Mouse (Mus musculus): ENCODE measurements around the gene Naaladl1. TPM values are rescaled to one million over a fixed set of nuclear protein-coding genes. Genes with fewer than 3 reads are reported as not detected.
A peak's percentile ranks its signal among the peaks of the same experiment; 100 is the strongest.
"Not testable (repeated sequence)": the region's sequence is repeated elsewhere in the genome, so short reads cannot be mapped to it uniquely, and the experiment has no call there.

Gene Naaladl1
- polyA plus RNA-seq, 1 experiment from 2014 or later = 0.44 TPM

DNA sequence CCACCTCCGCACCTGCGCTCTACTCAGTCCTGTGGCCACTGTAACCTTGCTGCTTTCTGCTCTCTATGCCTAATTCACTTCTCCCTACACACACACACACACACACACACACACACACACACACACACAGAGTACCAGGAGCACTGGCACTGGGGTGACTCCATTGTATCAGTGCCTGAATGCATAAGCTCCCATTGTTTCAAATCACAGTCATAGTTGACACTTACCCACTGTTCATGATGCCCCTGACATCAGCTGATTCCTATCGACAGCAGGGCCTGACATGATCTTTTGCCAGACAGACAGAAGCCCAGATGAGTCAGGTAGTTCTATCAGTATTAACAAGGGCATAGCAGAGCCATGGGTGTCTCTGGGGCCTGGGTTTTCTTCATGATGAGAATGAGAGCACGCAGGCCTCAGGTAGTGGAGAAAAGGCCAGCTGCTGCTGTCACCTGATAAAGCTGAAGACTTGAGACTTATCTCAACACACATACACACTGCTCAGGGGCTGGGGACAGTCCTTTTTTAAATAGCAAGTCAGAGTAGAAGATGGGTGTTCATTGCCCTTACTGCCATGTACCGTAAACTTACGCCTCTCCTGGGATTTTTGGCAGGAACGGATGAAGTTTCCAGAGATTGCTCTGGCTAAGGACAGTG, 26.7 kb downstream of the Naaladl1 start:
- H3K9me3 ChIP-seq (ENCODE audit: control insufficient read depth, low read length) = no peaks in the 10 kb centered on the region
- no peak overlapping the region for H3K27ac ChIP-seq (ENCODE audit: low read depth, low read length)
- H3K9ac ChIP-seq (replicated peaks; ENCODE audit: low read depth, low read length) = no peak overlapping the region
- H3K36me3 ChIP-seq (ENCODE audit: control insufficient read depth, insufficient read depth, low read length) = peaks cover 11% of the 10 kb centered on the region
- no peaks in the 10 kb centered on the region for H3K27me3 ChIP-seq (ENCODE audit: control insufficient read depth, insufficient read depth, low read length)
- no peak overlapping the region for H3K4me3 ChIP-seq (ENCODE audit: low read depth, low read length)
- H3K4me2 ChIP-seq (ENCODE audit: low read depth, low read length) = no peak overlapping the region
- WGBS = 80% methylated on average over 7 of the region's 7 CpGs
- H3K4me1 ChIP-seq (ENCODE audit: control insufficient read depth, insufficient read depth, low read length) = peaks cover 3% of the 10 kb centered on the region; the same call in 1 of the 2 replicates
- ATAC-seq (ENCODE audit: low read depth) = no peak

GRCm38 (mm10) chr19:6133197-6133596, 27.6 kb downstream of the Naaladl1 start:
- H3K4me1 ChIP-seq (ENCODE audit: control insufficient read depth, insufficient read depth, low read length); ATAC-seq (ENCODE audit: low read depth); H3K9ac ChIP-seq (replicated peaks; ENCODE audit: low read depth, low read length); H3K9me3 ChIP-seq (ENCODE audit: control insufficient read depth, low read length); H3K4me2 ChIP-seq (ENCODE audit: low read depth, low read length); H3K4me3 ChIP-seq (ENCODE audit: low read depth, low read length); H3K27me3 ChIP-seq (ENCODE audit: control insufficient read depth, insufficient read depth, low read length); H3K27ac ChIP-seq (ENCODE audit: low read depth, low read length): not testable (repeated sequence)
- WGBS = 47% methylated on average over 1 of the region's 1 CpGs
- peaks cover 11% of the 10 kb centered on the region for H3K36me3 ChIP-seq (ENCODE audit: control insufficient read depth, insufficient read depth, low read length)

GRCm38 (mm10) chr19:6136397-6136796, 30.8 kb downstream of the Naaladl1 start:
- Histone ChIP-seq H3K27me3 (ENCODE audit: control insufficient read depth, insufficient read depth, low read length) (no peaks in the 10 kb centered on the region; the same call in 1 of the 2 replicates), H3K4me2 (ENCODE audit: low read depth, low read length) (no peak overlapping the region), H3K4me3 (ENCODE audit: low read depth, low read length) (no peak overlapping the region), H3K4me1 (ENCODE audit: control insufficient read depth, insufficient read depth, low read length) (peaks cover 6% of the 10 kb centered on the region), H3K36me3 (ENCODE audit: control insufficient read depth, insufficient read depth, low read length) (peaks cover 11% of the 10 kb centered on the region), H3K27ac (ENCODE audit: low read depth, low read length) (no peak overlapping the region), H3K9me3 (ENCODE audit: control insufficient read depth, low read length) (no peaks in the 10 kb centered on the region), H3K9ac (replicated peaks; ENCODE audit: low read depth, low read length) (no peak overlapping the region)
- 87% methylated on average over 3 of the region's 3 CpGs for WGBS
- ATAC-seq (ENCODE audit: low read depth) = no peak

- no peak overlapping the region; the same call in 1 of the 2 replicates for H3K27ac ChIP-seq (ENCODE audit: low read depth, low read length)
- 92% methylated on average over 6 of the region's 6 CpGs for WGBS
- H3K4me1 ChIP-seq (ENCODE audit: control insufficient read depth, insufficient read depth, low read length) = peaks cover 11% of the 10 kb centered on the region
- no peaks in the 10 kb centered on the region; the same call in 1 of the 2 replicates for H3K27me3 ChIP-seq (ENCODE audit: control insufficient read depth, insufficient read depth, low read length)
- no peak for ATAC-seq (ENCODE audit: low read depth)
- H3K4me2 ChIP-seq (ENCODE audit: low read depth, low read length) = peak overlapping the region; percentile 89
- H3K9ac ChIP-seq (replicated peaks; ENCODE audit: low read depth, low read length) = peak overlapping the region; percentile 77; the same call in 1 of the 2 replicates
- peak overlapping the region; percentile 58 for H3K4me3 ChIP-seq (ENCODE audit: low read depth, low read length)
- H3K36me3 ChIP-seq (ENCODE audit: control insufficient read depth, insufficient read depth, low read length) = peaks cover 11% of the 10 kb centered on the region
- H3K9me3 ChIP-seq (ENCODE audit: control insufficient read depth, low read length) = no peaks in the 10 kb centered on the region
These were observed 34.1 kb downstream of the Naaladl1 start for GRCm38 (mm10) chr19:6139701-6140100.

DNA sequence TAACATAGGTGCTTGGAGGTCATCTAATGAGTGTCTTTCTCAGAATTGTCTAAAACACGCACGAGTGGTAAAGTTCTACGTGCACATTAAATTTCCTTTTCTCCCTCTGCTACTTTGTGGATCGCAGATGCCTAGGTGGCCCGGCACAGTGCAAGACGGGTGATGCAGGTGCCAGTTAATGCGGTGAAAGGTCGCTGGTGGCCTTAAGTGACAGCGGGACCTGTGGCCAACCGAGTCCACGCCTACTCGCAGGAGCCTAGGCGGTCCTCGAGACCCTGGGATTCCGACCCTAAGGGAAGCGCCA, 34.7 kb downstream of the Naaladl1 start:
- 6% methylated on average over 16 of the region's 16 CpGs for WGBS
- Histone ChIP-seq H3K27ac (ENCODE audit: low read depth, low read length) (peak overlapping the region; percentile 96), H3K4me2 (ENCODE audit: low read depth, low read length) (peak overlapping the region; percentile 89), H3K9me3 (ENCODE audit: control insufficient read depth, low read length) (no peaks in the 10 kb centered on the region), H3K4me3 (ENCODE audit: low read depth, low read length) (peak overlapping the region; percentile 58), H3K36me3 (ENCODE audit: control insufficient read depth, insufficient read depth, low read length) (peaks cover 11% of the 10 kb centered on the region), H3K4me1 (ENCODE audit: control insufficient read depth, insufficient read depth, low read length) (peaks cover 11% of the 10 kb centered on the region), H3K9ac (replicated peaks; ENCODE audit: low read depth, low read length) (peak overlapping the region; percentile 77), H3K27me3 (ENCODE audit: control insufficient read depth, insufficient read depth, low read length) (no peaks in the 10 kb centered on the region; the same call in 1 of the 2 replicates)
- ATAC-seq (ENCODE audit: low read depth) = no peak

GRCm38 (mm10) chr19:6140678-6141393, 35.3 kb downstream of the Naaladl1 start, which contains the start of gene Batf2:
Batf2 (plus strand) TSS chr19:6140983.
- H3K4me3 ChIP-seq (ENCODE audit: low read depth, low read length) = peak within 1 kb of the TSS; percentile 58
- peak within 1 kb of the TSS; percentile 89 for H3K4me2 ChIP-seq (ENCODE audit: low read depth, low read length)
- peak within 1 kb of the TSS; percentile 77 for H3K9ac ChIP-seq (replicated peaks; ENCODE audit: low read depth, low read length)
- ATAC-seq (ENCODE audit: low read depth) = peak; percentile 95
- H3K9me3 ChIP-seq (ENCODE audit: control insufficient read depth, low read length) = no peaks in the 10 kb centered on the region
- peak within 1 kb of the TSS; percentile 96 for H3K27ac ChIP-seq (ENCODE audit: low read depth, low read length)
- peaks cover 11% of the 10 kb centered on the region for H3K4me1 ChIP-seq (ENCODE audit: control insufficient read depth, insufficient read depth, low read length)
- no peaks in the 10 kb centered on the region; the same call in 1 of the 2 replicates for H3K27me3 ChIP-seq (ENCODE audit: control insufficient read depth, insufficient read depth, low read length)
- H3K36me3 ChIP-seq (ENCODE audit: control insufficient read depth, insufficient read depth, low read length) = peaks cover 7% of the 10 kb centered on the region
- WGBS = under 1% methylated on average over 67 of the region's 68 CpGs

DNA sequence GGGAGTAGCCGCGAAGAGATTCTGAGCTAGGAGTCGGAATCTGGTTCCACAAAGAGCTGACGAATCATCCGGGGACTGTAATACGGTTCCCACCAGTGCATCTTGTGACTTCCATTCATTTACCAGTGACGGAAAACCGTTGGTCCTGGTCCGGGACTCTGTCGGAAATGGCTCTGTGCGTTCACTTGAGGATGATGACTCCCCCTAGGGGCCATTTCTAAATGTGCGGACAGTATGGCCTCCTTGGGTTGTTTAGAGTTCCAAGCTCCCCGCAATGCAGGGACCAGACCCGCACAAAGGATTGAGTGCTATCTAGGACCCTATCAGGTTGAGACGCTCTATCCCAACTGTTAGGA, 35.8 kb downstream of the Naaladl1 start, which contains the start of gene Arl2:
Gene Arl2 (minus strand): TSS at position 155 of the 356 bp plus-strand sequence.
- H3K9ac ChIP-seq (replicated peaks; ENCODE audit: low read depth, low read length) = peak within 1 kb of the TSS; percentile 77
- no peaks in the 10 kb centered on the region for H3K9me3 ChIP-seq (ENCODE audit: control insufficient read depth, low read length)
- H3K4me2 ChIP-seq (ENCODE audit: low read depth, low read length) = peak within 1 kb of the TSS; percentile 89
- H3K4me1 ChIP-seq (ENCODE audit: control insufficient read depth, insufficient read depth, low read length) = peaks cover 11% of the 10 kb centered on the region
- H3K36me3 ChIP-seq (ENCODE audit: control insufficient read depth, insufficient read depth, low read length) = peaks cover 3% of the 10 kb centered on the region; the same call in 1 of the 2 replicates
- ATAC-seq (ENCODE audit: low read depth) = peak; percentile 72
- no peaks in the 10 kb centered on the region; the same call in 1 of the 2 replicates for H3K27me3 ChIP-seq (ENCODE audit: control insufficient read depth, insufficient read depth, low read length)
- H3K4me3 ChIP-seq (ENCODE audit: low read depth, low read length) = peak within 1 kb of the TSS; percentile 58
- WGBS = 0% methylated on average over 15 of the region's 15 CpGs
- H3K27ac ChIP-seq (ENCODE audit: low read depth, low read length) = peak within 1 kb of the TSS; percentile 96

DNA sequence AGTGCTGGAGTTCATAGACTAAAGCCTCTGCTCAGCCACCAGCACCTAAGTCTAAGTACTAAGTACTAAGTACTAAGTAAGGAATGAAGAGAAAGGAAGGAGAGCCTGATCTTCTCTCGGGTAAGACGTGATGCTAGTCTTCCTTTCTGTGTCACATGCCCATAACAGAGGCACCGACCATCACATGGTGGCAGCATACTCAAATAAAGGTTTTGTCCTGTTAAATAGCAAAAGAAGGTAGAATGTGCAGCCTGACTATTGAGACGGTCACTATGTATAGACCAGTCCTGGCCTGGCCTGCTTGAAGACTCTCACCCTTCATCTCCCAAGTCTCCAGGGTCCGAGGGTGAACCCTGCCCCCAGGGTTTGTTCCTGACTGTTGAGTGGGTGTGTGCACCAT, 39.3 kb downstream of the Naaladl1 start:
- H3K4me2 ChIP-seq (ENCODE audit: low read depth, low read length) = no peak overlapping the region
- WGBS = 81% methylated on average over 5 of the region's 5 CpGs
- H3K9me3 ChIP-seq (ENCODE audit: control insufficient read depth, low read length) = no peaks in the 10 kb centered on the region
- no peak overlapping the region for H3K4me3 ChIP-seq (ENCODE audit: low read depth, low read length)
- no peak overlapping the region for H3K27ac ChIP-seq (ENCODE audit: low read depth, low read length)
- no peak for ATAC-seq (ENCODE audit: low read depth)
- H3K4me1 ChIP-seq (ENCODE audit: control insufficient read depth, insufficient read depth, low read length) = peaks cover 8% of the 10 kb centered on the region
- no peaks in the 10 kb centered on the region for H3K36me3 ChIP-seq (ENCODE audit: control insufficient read depth, insufficient read depth, low read length)
- no peaks in the 10 kb centered on the region; the same call in 1 of the 2 replicates for H3K27me3 ChIP-seq (ENCODE audit: control insufficient read depth, insufficient read depth, low read length)
- no peak overlapping the region for H3K9ac ChIP-seq (replicated peaks; ENCODE audit: low read depth, low read length)

DNA sequence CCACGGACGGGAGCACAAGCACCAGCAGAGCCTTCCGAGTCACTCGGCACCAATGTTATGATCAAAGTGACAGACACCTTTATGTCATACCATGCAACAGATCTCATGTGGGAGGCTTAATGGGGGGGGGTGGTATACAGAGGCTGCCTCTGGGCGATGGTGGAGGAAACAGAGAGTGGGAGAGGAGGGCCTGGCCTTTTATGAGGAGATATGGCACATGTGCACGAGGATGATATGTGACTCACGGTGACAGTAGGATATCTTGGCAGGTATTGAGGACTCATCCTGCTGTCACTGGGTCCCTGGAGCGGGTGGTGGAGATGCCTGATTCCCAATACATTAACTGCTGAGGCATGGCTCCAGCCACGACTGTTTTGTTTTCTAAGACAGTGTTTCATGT, 49.6 kb downstream of the Naaladl1 start:
- WGBS = 90% methylated on average over 9 of the region's 9 CpGs
- Histone ChIP-seq H3K4me3 (ENCODE audit: low read depth, low read length) (no peak overlapping the region), H3K27me3 (ENCODE audit: control insufficient read depth, insufficient read depth, low read length) (no peaks in the 10 kb centered on the region), H3K36me3 (ENCODE audit: control insufficient read depth, insufficient read depth, low read length) (no peaks in the 10 kb centered on the region), H3K9ac (replicated peaks; ENCODE audit: low read depth, low read length) (no peak overlapping the region), H3K9me3 (ENCODE audit: control insufficient read depth, low read length) (no peaks in the 10 kb centered on the region), H3K4me2 (ENCODE audit: low read depth, low read length) (no peak overlapping the region), H3K27ac (ENCODE audit: low read depth, low read length) (no peak overlapping the region), H3K4me1 (ENCODE audit: control insufficient read depth, insufficient read depth, low read length) (no peaks in the 10 kb centered on the region)
- no peak for ATAC-seq (ENCODE audit: low read depth)

Measured in neural tube, embryonic 14.5 days (tissue).